Mouse (Mus musculus): ENCODE results near the gene Gm45711. TPM values are rescaled to one million over a fixed set of nuclear protein-coding genes. Genes with fewer than 3 reads are reported as not detected.

Gene Gm45711
- polyA plus RNA-seq, 1 experiment = not detected

- Histone ChIP-seq H3K4me1 (ENCODE audit: control insufficient read depth, insufficient read depth, low read length) (peaks cover 31% of the 10 kb centered on the region), H3K27ac (ENCODE audit: insufficient read depth, low read depth, low read length) (peak overlapping the region; percentile 67), H3K4me3 (ENCODE audit: insufficient read depth, low read length) (peak overlapping the region; percentile 93)
- TF ChIP-seq POLR2A (IDR thresholded peaks at IDR 0.05; ENCODE audit: borderline replicate concordance, low read depth, low read length) (no peak), CTCF (IDR thresholded peaks at IDR 0.05; ENCODE audit: low read depth, low read length) (no peak)
These were observed 62.0 kb downstream of the Gm45711 start for GRCm38 (mm10) chr8:104247908-104248275.

DNA sequence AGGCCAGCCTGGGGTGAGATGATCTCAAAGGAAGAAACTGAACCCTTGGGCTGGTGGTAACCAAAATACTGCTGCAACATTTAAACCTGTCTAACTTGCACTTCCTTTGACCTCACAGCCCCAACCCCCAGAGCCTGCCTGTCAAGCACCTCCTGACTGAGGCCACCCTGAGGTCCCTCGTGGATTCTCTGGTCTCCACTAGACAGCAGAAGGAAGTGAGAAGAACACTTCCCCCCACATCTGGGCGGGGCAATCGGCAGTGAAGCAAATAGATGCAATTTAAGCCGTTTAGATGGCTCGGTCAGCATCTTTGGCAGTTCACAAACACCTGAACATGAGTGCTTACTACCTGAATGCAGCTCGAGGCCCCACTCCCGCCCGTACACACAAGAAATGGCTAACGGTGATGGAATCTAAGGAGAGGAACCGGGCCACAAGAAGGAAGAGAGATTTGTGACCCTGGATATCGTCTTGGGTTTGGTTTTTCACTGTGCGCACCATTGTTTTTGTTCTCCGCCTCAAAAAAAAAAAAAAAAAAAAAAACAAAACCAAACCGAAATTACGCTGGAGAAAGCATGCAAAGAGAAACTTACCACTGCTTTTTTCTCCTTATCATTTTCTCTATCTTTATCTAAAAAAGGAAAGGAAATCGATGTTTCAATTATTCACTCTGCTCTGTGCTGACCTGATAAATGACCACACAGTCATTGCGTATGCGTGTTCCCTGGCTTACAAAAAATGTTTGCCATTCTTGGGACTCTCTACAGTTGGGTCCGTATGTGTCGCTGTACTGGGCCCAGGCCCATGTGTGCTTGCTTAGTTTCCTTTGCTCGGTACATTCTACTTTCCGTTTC is 62.6 kb downstream of the Gm45711 start:
- TF ChIP-seq CTCF (IDR thresholded peaks at IDR 0.05; ENCODE audit: low read depth, low read length) = no peak
- no peak for TF ChIP-seq POLR2A (IDR thresholded peaks at IDR 0.05; ENCODE audit: borderline replicate concordance, low read depth, low read length)
- Histone ChIP-seq H3K4me1 (ENCODE audit: control insufficient read depth, insufficient read depth, low read length) (peaks cover 31% of the 10 kb centered on the region), H3K4me3 (ENCODE audit: insufficient read depth, low read length) (peak overlapping the region; percentile 93), H3K27ac (ENCODE audit: insufficient read depth, low read depth, low read length) (peak overlapping the region; percentile 67)

- Histone ChIP-seq H3K27ac (ENCODE audit: insufficient read depth, low read depth, low read length) (peak overlapping the region; percentile 67), H3K4me3 (ENCODE audit: insufficient read depth, low read length) (peak overlapping the region; percentile 0; the same call in 1 of the 2 replicates), H3K4me1 (ENCODE audit: control insufficient read depth, insufficient read depth, low read length) (peaks cover 25% of the 10 kb centered on the region)
- TF ChIP-seq CTCF (IDR thresholded peaks at IDR 0.05; ENCODE audit: low read depth, low read length) = no peak
- TF ChIP-seq POLR2A (IDR thresholded peaks at IDR 0.05; ENCODE audit: borderline replicate concordance, low read depth, low read length) = no peak
These were observed 63.3 kb downstream of the Gm45711 start for GRCm38 (mm10) chr8:104246621-104247020.

DNA sequence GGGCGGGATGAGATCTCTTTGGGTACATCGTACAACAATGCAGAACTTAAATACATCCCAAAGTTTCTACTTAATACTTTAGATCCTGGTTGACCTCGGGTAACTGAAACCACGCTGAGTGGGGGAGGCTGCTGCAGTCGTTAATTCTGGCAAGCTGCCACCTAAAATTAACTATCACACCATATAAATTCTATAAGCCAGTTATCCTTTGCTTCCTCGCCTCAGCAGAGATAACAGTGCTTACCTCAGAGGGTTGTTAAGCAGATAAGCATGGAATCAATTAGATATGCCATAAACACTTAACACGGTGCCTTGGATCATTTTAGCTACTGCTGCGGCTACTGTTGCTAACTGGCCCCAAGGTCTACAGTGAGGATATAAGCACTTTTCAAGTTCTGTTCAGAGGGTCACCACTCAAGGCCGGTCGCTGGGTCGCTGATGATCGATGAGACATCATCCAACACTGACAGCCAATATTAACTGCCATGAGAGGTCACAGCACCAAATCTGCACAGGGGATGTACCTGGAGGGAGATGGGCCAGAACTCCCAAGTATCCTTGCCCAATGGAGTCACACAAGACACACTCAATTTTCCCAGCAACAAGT is 67.7 kb downstream of the Gm45711 start:
- H3K4me1 ChIP-seq (ENCODE audit: control insufficient read depth, insufficient read depth, low read length) = peaks cover 37% of the 10 kb centered on the region
- TF ChIP-seq CTCF (IDR thresholded peaks at IDR 0.05; ENCODE audit: low read depth, low read length) (no peak), POLR2A (IDR thresholded peaks at IDR 0.05; ENCODE audit: borderline replicate concordance, low read depth, low read length) (no peak)
- H3K4me3 ChIP-seq (ENCODE audit: insufficient read depth, low read length) = no peak overlapping the region
- no peak overlapping the region for H3K27ac ChIP-seq (ENCODE audit: insufficient read depth, low read depth, low read length)

DNA sequence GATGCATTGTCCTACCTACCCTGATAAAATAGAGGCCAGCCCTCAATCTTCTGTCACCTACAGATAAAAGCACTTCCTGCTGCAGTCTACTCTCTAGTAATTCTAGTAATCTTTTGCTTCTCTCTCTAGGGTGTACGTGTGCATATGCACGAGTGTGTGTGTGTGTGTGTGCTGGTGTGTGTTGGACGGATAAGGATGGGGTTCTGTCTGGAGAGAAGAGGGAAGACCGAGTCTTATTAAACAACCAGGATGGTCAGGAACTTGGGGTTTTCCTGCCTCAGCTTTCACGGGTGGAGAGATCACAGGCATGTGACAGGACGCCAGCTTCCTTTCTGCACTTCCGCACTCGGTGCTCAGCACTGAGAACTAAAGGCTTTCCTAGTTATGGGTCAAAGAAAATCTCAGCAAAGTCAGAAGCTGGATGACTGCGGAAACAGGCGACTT is 70.4 kb downstream of the Gm45711 start:
- Histone ChIP-seq H3K4me3 (ENCODE audit: insufficient read depth, low read length) (peak overlapping the region; percentile 52), H3K4me1 (ENCODE audit: control insufficient read depth, insufficient read depth, low read length) (peaks cover 29% of the 10 kb centered on the region), H3K27ac (ENCODE audit: insufficient read depth, low read depth, low read length) (peak overlapping the region; percentile 94)
- TF ChIP-seq CTCF (IDR thresholded peaks at IDR 0.05; ENCODE audit: low read depth, low read length) = no peak
- TF ChIP-seq POLR2A (IDR thresholded peaks at IDR 0.05; ENCODE audit: borderline replicate concordance, low read depth, low read length) = no peak

DNA sequence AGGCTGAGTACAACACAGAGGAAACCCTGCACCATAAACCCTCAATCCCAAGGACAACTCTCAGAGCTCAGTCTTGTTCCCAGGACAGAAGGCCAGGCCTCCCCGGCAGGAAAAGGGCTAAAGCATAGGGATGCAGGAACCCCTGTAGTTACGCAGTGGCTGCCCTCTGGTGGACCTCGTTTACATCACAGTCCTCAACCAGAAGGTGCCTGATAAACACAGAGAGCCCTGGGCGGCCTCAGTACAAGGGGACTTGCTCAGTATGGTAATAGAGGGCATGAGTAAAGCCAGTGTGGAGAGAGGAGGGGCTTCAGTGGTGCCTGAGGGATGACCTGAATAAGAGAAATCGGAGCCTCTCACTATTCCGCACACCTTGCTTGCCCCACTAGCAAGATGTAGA is 75.3 kb downstream of the Gm45711 start:
- H3K4me3 ChIP-seq (ENCODE audit: insufficient read depth, low read length) = no peak overlapping the region
- H3K27ac ChIP-seq (ENCODE audit: insufficient read depth, low read depth, low read length) = no peak overlapping the region
- TF ChIP-seq CTCF (IDR thresholded peaks at IDR 0.05; ENCODE audit: low read depth, low read length) (0 out of 2 replicates have a peak, but pooled peaks have one; percentile 4), POLR2A (IDR thresholded peaks at IDR 0.05; ENCODE audit: borderline replicate concordance, low read depth, low read length) (no peak)
- H3K4me1 ChIP-seq (ENCODE audit: control insufficient read depth, insufficient read depth, low read length) = peaks cover 22% of the 10 kb centered on the region

GRCm38 (mm10) chr8:104232919-104233318 is 77.0 kb downstream of the Gm45711 start:
- TF ChIP-seq CTCF (IDR thresholded peaks at IDR 0.05; ENCODE audit: low read depth, low read length) (no peak), POLR2A (IDR thresholded peaks at IDR 0.05; ENCODE audit: borderline replicate concordance, low read depth, low read length) (no peak)
- Histone ChIP-seq H3K27ac (ENCODE audit: insufficient read depth, low read depth, low read length) (peak overlapping the region; percentile 69), H3K4me1 (ENCODE audit: control insufficient read depth, insufficient read depth, low read length) (peaks cover 12% of the 10 kb centered on the region), H3K4me3 (ENCODE audit: insufficient read depth, low read length) (no peak overlapping the region)

- Histone ChIP-seq H3K27ac (ENCODE audit: insufficient read depth, low read depth, low read length) (no peak overlapping the region), H3K4me3 (ENCODE audit: insufficient read depth, low read length) (no peak overlapping the region), H3K4me1 (ENCODE audit: control insufficient read depth, insufficient read depth, low read length) (peaks cover 12% of the 10 kb centered on the region)
- TF ChIP-seq POLR2A (IDR thresholded peaks at IDR 0.05; ENCODE audit: borderline replicate concordance, low read depth, low read length) (no peak), CTCF (IDR thresholded peaks at IDR 0.05; ENCODE audit: low read depth, low read length) (no peak)
These were observed 77.8 kb downstream of the Gm45711 start for GRCm38 (mm10) chr8:104232039-104232438.

Other genes with a start within 250 kb of the Gm45711 start
- 0.19 TPM in 1 of 2 replicates, not detected in the other for gene Cdh5, start 208.5 kb downstream of the Gm45711 start, polyA plus RNA-seq (2012; ENCODE audit: insufficient read depth, insufficient read length, missing spikeins)
- 0.25 TPM in 1 of 2 replicates, not detected in the other for gene Bean1, start 139.6 kb downstream of the Gm45711 start, polyA plus RNA-seq (2012; ENCODE audit: insufficient read depth, insufficient read length, missing spikeins)
- gene Tk2, start 61.5 kb downstream of the Gm45711 start, polyA plus RNA-seq (2012; ENCODE audit: insufficient read depth, insufficient read length, missing spikeins) = 52.1 and 58.4 TPM in 2 replicates
- 63.5 and 67.8 TPM in 2 replicates for gene Cklf, start 59.2 kb downstream of the Gm45711 start, polyA plus RNA-seq (2012; ENCODE audit: insufficient read depth, insufficient read length, missing spikeins)
- gene Cmtm2a, start 16.9 kb downstream of the Gm45711 start, polyA plus RNA-seq (2012; ENCODE audit: insufficient read depth, insufficient read length, missing spikeins) = not detected in 2 replicates
- not detected in 2 replicates for gene Cmtm1, start 64 bp upstream of the Gm45711 start, polyA plus RNA-seq (2012; ENCODE audit: insufficient read depth, insufficient read length, missing spikeins)
- not detected in 2 replicates for gene Gm11020, start 11.5 kb upstream of the Gm45711 start, polyA plus RNA-seq (2012; ENCODE audit: insufficient read depth, insufficient read length, missing spikeins)
- gene Cmtm2b, start 12.1 kb upstream of the Gm45711 start, polyA plus RNA-seq (2012; ENCODE audit: insufficient read depth, insufficient read length, missing spikeins) = not detected in 2 replicates
- 227 and 236 TPM in 2 replicates for gene Cmtm3, start 29.3 kb upstream of the Gm45711 start, polyA plus RNA-seq (2012; ENCODE audit: insufficient read depth, insufficient read length, missing spikeins)
- 12.2 and 12.3 TPM in 2 replicates for gene Cmtm4, start 85.7 kb upstream of the Gm45711 start, polyA plus RNA-seq (2012; ENCODE audit: insufficient read depth, insufficient read length, missing spikeins)
- gene Dync1li2, start 133.0 kb upstream of the Gm45711 start, polyA plus RNA-seq (2012; ENCODE audit: insufficient read depth, insufficient read length, missing spikeins) = 60.7 and 65.3 TPM in 2 replicates
- not detected in 2 replicates for gene Terb1, start 199.8 kb upstream of the Gm45711 start, polyA plus RNA-seq (2012; ENCODE audit: insufficient read depth, insufficient read length, missing spikeins)
- gene Nae1, start 224.6 kb upstream of the Gm45711 start, polyA plus RNA-seq (2012; ENCODE audit: insufficient read depth, insufficient read length, missing spikeins) = 39.6 and 41.0 TPM in 2 replicates
- gene Car7, start 224.6 kb upstream of the Gm45711 start, polyA plus RNA-seq (2012; ENCODE audit: insufficient read depth, insufficient read length, missing spikeins) = 0.72 and 1.7 TPM in 2 replicates

All from bone marrow macrophage, adult 2 months (primary cell).